In genomic region chr7:19086760-19087159, GRCm38 (mm10) we compare ENCODE assay signal across 26 mouse cellular contexts. TPM values are rescaled to one million over a fixed set of nuclear protein-coding genes. Genes with fewer than 3 reads are reported as not detected.
DNase-seq lines count a peak whose midpoint lies in the region; ATAC-seq lines count a peak whose summit lies in the region.
"Had no signal": no experiment of that assay in that cellular context is flagged by ENCODE, and none has a peak within 500 bp of the region (broad histone marks: within the 10 kb centered on the region; RNA-seq: fewer than 3 reads in every experiment).

No protein-coding gene starts in this region.

- 0 out of 2 replicates have a peak overlapping the region, but pooled peaks have one; percentile 24 for H3K4me3 ChIP-seq in liver, embryonic 11.5 days (ENCODE audit: low read depth, low read length)
- H3K4me3 ChIP-seq in liver, embryonic 15.5 days (replicated peaks) = no peak overlapping the region
- no peak overlapping the region for H3K4me3 ChIP-seq in midbrain, embryonic 15.5 days
- H3K4me3 ChIP-seq: embryonic facial prominence, embryonic 13.5 days; forebrain, embryonic 13.5 days; heart, adult 2 months had no signal

- H3K27me3 ChIP-seq in liver, embryonic 11.5 days (replicated peaks; ENCODE audit: control insufficient read depth, insufficient read depth, low read length) = peaks cover 46% of the 10 kb centered on the region
- H3K27me3 ChIP-seq in liver, embryonic 15.5 days = peaks cover 94% of the 10 kb centered on the region
- H3K27me3 ChIP-seq in midbrain, embryonic 15.5 days (replicated peaks) = peaks cover 15% of the 10 kb centered on the region; the same call in 1 of the 2 replicates

- WGBS in liver, embryonic 11.5 days = 59% methylated on average over 18 of the region's 18 CpGs
- 55% methylated on average over 18 of the region's 18 CpGs for WGBS in liver, embryonic 15.5 days (ENCODE audit: insufficient replicate concordance)
- WGBS in midbrain, embryonic 15.5 days = 62% methylated on average over 18 of the region's 18 CpGs

- intact Hi-C loops in heart, postnatal 36 days (cut with DNase I) = no loop called here

- peaks cover 39% of the 10 kb centered on the region for H3K4me1 ChIP-seq in liver, embryonic 11.5 days (replicated peaks; ENCODE audit: control insufficient read depth, insufficient read depth, low read length)
- peaks cover 61% of the 10 kb centered on the region for H3K4me1 ChIP-seq in liver, embryonic 15.5 days (replicated peaks)
- H3K4me1 ChIP-seq in midbrain, embryonic 15.5 days = peaks cover 19% of the 10 kb centered on the region; the same call in 1 of the 2 replicates

- H3K9me3 ChIP-seq in liver, embryonic 11.5 days (ENCODE audit: control insufficient read depth, low read length) = no peaks in the 10 kb centered on the region
- H3K9me3 ChIP-seq in liver, embryonic 15.5 days (replicated peaks) = no peaks in the 10 kb centered on the region
- no peaks in the 10 kb centered on the region for H3K9me3 ChIP-seq in midbrain, embryonic 15.5 days
- H3K9me3 ChIP-seq: embryonic facial prominence, embryonic 13.5 days; forebrain, embryonic 13.5 days had no signal

- no peak overlapping the region for H3K9ac ChIP-seq in liver, embryonic 11.5 days (ENCODE audit: low read depth, low read length)
- H3K9ac ChIP-seq in liver, embryonic 15.5 days = no peak overlapping the region
- no peak overlapping the region for H3K9ac ChIP-seq in midbrain, embryonic 15.5 days

- H3K36me3 ChIP-seq in liver, embryonic 11.5 days (ENCODE audit: control insufficient read depth, insufficient read depth, low read length) = peaks cover 19% of the 10 kb centered on the region
- peaks cover 9% of the 10 kb centered on the region; the same call in 1 of the 2 replicates for H3K36me3 ChIP-seq in liver, embryonic 15.5 days (replicated peaks)
- peaks cover 20% of the 10 kb centered on the region for H3K36me3 ChIP-seq in midbrain, embryonic 15.5 days (replicated peaks)

- ATAC-seq in liver, embryonic 11.5 days (replicated peaks; ENCODE audit: low FRiP score) = no peak
- ATAC-seq in liver, embryonic 15.5 days (ENCODE audit: insufficient read depth) = no peak
- ATAC-seq in midbrain, embryonic 15.5 days (replicated peaks) = no peak
- ATAC-seq: activated CD4-positive, CD25-positive, alpha-beta regulatory T cell, adult 4 months; forebrain, embryonic 13.5 days had no signal

- peak; percentile 94 for DNase-seq in heart, adult 11 months
- DNase-seq in heart, postnatal 36 days = no peak
- DNase-seq in liver, embryonic 11.5 days (ENCODE audit: low spot score) = no peak
- no peak for DNase-seq in liver
- DNase-seq in layer of hippocampus, adult 9-11 months = no peak
- no peak for DNase-seq in frontal cortex, postnatal 10 days (ENCODE audit: low spot score in 2 of 2)
- DNase-seq: cerebellum, adult 2 months; gastrocnemius, postnatal 14 days; right cerebral cortex, postnatal 14 days; thymus, postnatal 25 days had no signal

- H3K27ac ChIP-seq in liver, embryonic 11.5 days (ENCODE audit: low read depth, low read length) = no peak overlapping the region
- H3K27ac ChIP-seq in liver, embryonic 15.5 days (replicated peaks) = no peak overlapping the region
- no peak overlapping the region for H3K27ac ChIP-seq in midbrain, embryonic 15.5 days
- H3K27ac ChIP-seq: embryonic facial prominence, embryonic 13.5 days; forebrain, embryonic 13.5 days; heart, adult 2 months; liver, embryonic 14.5 days; macrophage had no signal

- H3K4me2 ChIP-seq in liver, embryonic 11.5 days = peak overlapping the region; percentile 60; the same call in 1 of the 2 replicates
- H3K4me2 ChIP-seq in liver, embryonic 15.5 days = peak overlapping the region; percentile 62
- no peak overlapping the region for H3K4me2 ChIP-seq in midbrain, embryonic 15.5 days
- H3K4me2 ChIP-seq: forebrain, embryonic 13.5 days had no signal

RNA-seq across cellular contexts. Expression of gene Dmpk, which starts 3.1 kb away (rescaled TPM):
- 100 to 1,000 TPM; 512 to 563 TPM for total RNA-seq in heart, postnatal 36 days (2021)
- polyA plus RNA-seq in liver, embryonic 11.5 days (2014; fragmentation: Nextera tagmentation; extraction: Ambion mirVana) = 12.4 and 13.9 TPM in 2 replicates
- polyA plus RNA-seq in liver, embryonic 15.5 days (2015; fragmentation: Nextera tagmentation; extraction: Ambion mirVana) = 13.9 and 15.8 TPM in 2 replicates
- polyA plus RNA-seq in midbrain, embryonic 15.5 days (2015; fragmentation: Nextera tagmentation; extraction: Ambion mirVana) = 10.8 and 13.9 TPM in 2 replicates
- polyA plus RNA-seq: activated CD4-positive, CD25-positive, alpha-beta regulatory T cell, adult 4 months had no signal

RNA-seq across cellular contexts. Expression of gene Six5, which starts 7.6 kb away (rescaled TPM):
- total RNA-seq in heart, postnatal 36 days (2021) = 10 to 100 TPM in 1 of 2 experiments, 1 to 10 TPM in 1; 7.2 to 10.2 TPM
- 3.7 and 4.3 TPM in 2 replicates for polyA plus RNA-seq in liver, embryonic 11.5 days (2014; fragmentation: Nextera tagmentation; extraction: Ambion mirVana)
- 0.90 and 1.2 TPM in 2 replicates for polyA plus RNA-seq in liver, embryonic 15.5 days (2015; fragmentation: Nextera tagmentation; extraction: Ambion mirVana)
- 2.1 and 2.2 TPM in 2 replicates for polyA plus RNA-seq in midbrain, embryonic 15.5 days (2015; fragmentation: Nextera tagmentation; extraction: Ambion mirVana)

RNA-seq across cellular contexts. Expression of gene Dmwd, which starts 10.7 kb away (rescaled TPM):
- 10 to 100 TPM; 48.8 to 52.4 TPM for total RNA-seq in heart, postnatal 36 days (2021)
- 10.2 and 12.8 TPM in 2 replicates for polyA plus RNA-seq in liver, embryonic 11.5 days (2014; fragmentation: Nextera tagmentation; extraction: Ambion mirVana)
- polyA plus RNA-seq in liver, embryonic 15.5 days (2015; fragmentation: Nextera tagmentation; extraction: Ambion mirVana) = 3.6 and 5.4 TPM in 2 replicates
- polyA plus RNA-seq in midbrain, embryonic 15.5 days (2015; fragmentation: Nextera tagmentation; extraction: Ambion mirVana) = 34.2 and 40.9 TPM in 2 replicates
- polyA plus RNA-seq: activated CD4-positive, CD25-positive, alpha-beta regulatory T cell, adult 4 months had no signal

RNA-seq across cellular contexts. Expression of gene Gm4969, which starts 31.4 kb away (rescaled TPM):
- total RNA-seq in heart, postnatal 36 days (2021) = not detected
- polyA plus RNA-seq in liver, embryonic 11.5 days (2014; fragmentation: Nextera tagmentation; extraction: Ambion mirVana) = 1.2 and 1.9 TPM in 2 replicates
- 0.14 and 0.17 TPM in 2 replicates for polyA plus RNA-seq in liver, embryonic 15.5 days (2015; fragmentation: Nextera tagmentation; extraction: Ambion mirVana)
- polyA plus RNA-seq in midbrain, embryonic 15.5 days (2015; fragmentation: Nextera tagmentation; extraction: Ambion mirVana) = 6.9 and 7.3 TPM in 2 replicates
- total RNA-seq: gastrocnemius, postnatal 14 days; heart, adult 2 months had no signal
- polyA plus RNA-seq: activated CD4-positive, CD25-positive, alpha-beta regulatory T cell, adult 4 months; erythroblast, embryonic 14.5 days; heart, adult 2 months; macrophage had no signal

RNA-seq across cellular contexts. Expression of gene Rsph6a, which starts 32.3 kb away (rescaled TPM):
- total RNA-seq in heart, postnatal 36 days (2021) = not detected
- polyA plus RNA-seq in liver, embryonic 11.5 days (2014; fragmentation: Nextera tagmentation; extraction: Ambion mirVana) = not detected in 2 replicates
- not detected in 2 replicates for polyA plus RNA-seq in liver, embryonic 15.5 days (2015; fragmentation: Nextera tagmentation; extraction: Ambion mirVana)
- 0.15 and 0.37 TPM in 2 replicates for polyA plus RNA-seq in midbrain, embryonic 15.5 days (2015; fragmentation: Nextera tagmentation; extraction: Ambion mirVana)
- total RNA-seq: adrenal gland, postnatal 10 days; gastrocnemius, postnatal 14 days; heart, adult 2 months; layer of hippocampus, adult 18-20 months had no signal
- polyA plus RNA-seq: activated CD4-positive, CD25-positive, alpha-beta regulatory T cell, adult 4 months; embryonic facial prominence, embryonic 13.5 days; erythroblast, embryonic 14.5 days; forebrain, embryonic 13.5 days; heart, postnatal 0 days; hindbrain, embryonic 11.5 days; limb, embryonic 11.5 days; liver, embryonic 14.5 days; lung, embryonic 16.5 days; macrophage; neural tube, embryonic 11.5 days had no signal
